ENCODE assay signal across 8 mouse cellular contexts in the genomic region with DNA sequence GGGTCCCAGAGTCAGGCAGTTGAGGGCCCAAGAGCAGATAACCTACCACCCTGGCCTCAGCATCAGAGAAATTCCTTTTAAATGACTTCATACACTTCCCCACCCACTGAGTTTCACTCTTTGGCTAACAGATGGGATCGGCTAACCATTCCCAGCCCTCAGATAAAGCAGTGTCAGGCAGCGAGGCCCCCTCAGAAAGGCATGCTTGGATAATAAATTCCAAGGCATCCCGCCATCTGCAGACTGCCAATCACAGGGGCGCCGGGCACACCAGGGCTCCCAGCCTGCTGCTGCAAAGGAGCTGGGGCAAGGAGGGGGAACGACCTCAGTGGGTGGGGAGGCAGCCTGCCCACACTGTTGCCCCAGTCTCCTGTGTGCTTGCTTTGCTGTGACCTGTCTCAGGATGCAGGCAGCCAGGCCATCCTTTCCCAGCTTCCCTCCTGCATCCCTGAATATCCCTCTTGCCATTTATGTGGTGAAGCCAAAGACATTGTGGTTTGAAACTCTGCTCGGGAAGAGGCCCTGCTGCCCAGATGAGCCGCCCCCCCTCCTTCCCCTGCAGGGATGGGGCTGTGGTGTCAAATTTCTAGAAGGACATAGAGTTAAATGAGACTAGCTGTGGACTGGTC.
DNase-seq lines count a peak whose midpoint lies in the region; ATAC-seq and TF ChIP-seq lines count a peak whose summit lies in the region.

No protein-coding gene starts in this region.

- peaks cover 2% of the 10 kb centered on the region for H3K9me3 ChIP-seq in embryonic facial prominence, embryonic 15.5 days (replicated peaks)
- peaks cover 27% of the 10 kb centered on the region for H3K9me3 ChIP-seq in hindbrain, embryonic 12.5 days (replicated peaks)

- H3K9ac ChIP-seq in embryonic facial prominence, embryonic 15.5 days: no peak overlapping the region
- H3K9ac ChIP-seq in hindbrain, embryonic 12.5 days: 0 out of 2 replicates have a peak overlapping the region, but pooled peaks have one; percentile 2

- peak; percentile 56 for ATAC-seq in embryonic facial prominence, embryonic 15.5 days (ENCODE audit: insufficient number of reproducible peaks, low FRiP score, low TSS enrichment, low read depth)
- ATAC-seq in hindbrain, embryonic 12.5 days (ENCODE audit: low FRiP score): peak; percentile 32; the same call in 1 of the 2 replicates

- peaks cover 34% of the 10 kb centered on the region for H3K4me1 ChIP-seq in embryonic facial prominence, embryonic 15.5 days
- peaks cover 16% of the 10 kb centered on the region for H3K4me1 ChIP-seq in hindbrain, embryonic 12.5 days
- H3K4me1 ChIP-seq in thymus, adult 2 months (replicated peaks; ENCODE audit: control insufficient read depth, insufficient read depth, low read length): 0 out of 2 replicates have a peak, but pooled peaks cover 3% of the 10 kb centered on the region

- H3K27ac ChIP-seq in embryonic facial prominence, embryonic 15.5 days (replicated peaks): peak overlapping the region; percentile 77
- H3K27ac ChIP-seq in hindbrain, embryonic 12.5 days: peak overlapping the region; percentile 71
- no peak overlapping the region for H3K27ac ChIP-seq in thymus, adult 2 months (ENCODE audit: control insufficient read depth, insufficient read depth, low read length)

- no peaks in the 10 kb centered on the region for H3K36me3 ChIP-seq in embryonic facial prominence, embryonic 15.5 days
- H3K36me3 ChIP-seq in hindbrain, embryonic 12.5 days: no peaks in the 10 kb centered on the region
- no peaks in the 10 kb centered on the region for H3K36me3 ChIP-seq in thymus, adult 2 months (ENCODE audit: control insufficient read depth, insufficient read depth, low read length)

- intact Hi-C loops in left cerebral cortex, postnatal 4 days (cut with DNase I): no loop called here
- intact Hi-C loops in left cerebral cortex, postnatal 14 days (cut with DNase I): no loop called here

- no peaks in the 10 kb centered on the region for H3K27me3 ChIP-seq in embryonic facial prominence, embryonic 15.5 days
- no peaks in the 10 kb centered on the region for H3K27me3 ChIP-seq in hindbrain, embryonic 12.5 days
- H3K27me3 ChIP-seq in thymus, adult 2 months (ENCODE audit: control insufficient read depth, insufficient read depth, low read length): no peaks in the 10 kb centered on the region

- no peak for TF ChIP-seq CTCF in thymus, adult 2 months (IDR thresholded peaks at IDR 0.05; ENCODE audit: borderline replicate concordance, control insufficient read depth, extremely low read depth, insufficient read depth, low read length, poor library complexity)

- H3K4me3 ChIP-seq in embryonic facial prominence, embryonic 15.5 days (replicated peaks): no peak overlapping the region
- no peak overlapping the region for H3K4me3 ChIP-seq in hindbrain, embryonic 12.5 days
- no peak overlapping the region for H3K4me3 ChIP-seq in thymus, adult 2 months (ENCODE audit: control insufficient read depth, insufficient read depth, low read length)

- DNase-seq in left cerebral cortex, postnatal 4 days: peak; percentile 14
- no peak for DNase-seq in left cerebral cortex, postnatal 14 days (ENCODE audit: low spot score in 2 of 2)
- DNase-seq in retina, embryonic 14.5 days (ENCODE audit: low spot score): peak; percentile 57
- DNase-seq in adrenal gland, postnatal 10 days: no peak
- no peak for DNase-seq in thymus, postnatal 0 days (ENCODE audit: low spot score)
- no peak for DNase-seq in thymus, adult 2 months

- 3% methylated on average over 8 of the region's 8 CpGs for WGBS in embryonic facial prominence, embryonic 15.5 days
- 1% methylated on average over 8 of the region's 8 CpGs for WGBS in hindbrain, embryonic 12.5 days
- 44% methylated on average over 8 of the region's 8 CpGs for WGBS in thymus, adult 2 months

- TF ChIP-seq POLR2A in thymus, adult 2 months (IDR thresholded peaks at IDR 0.05; ENCODE audit: control insufficient read depth, extremely low read depth, insufficient read depth, low read length, poor library complexity): no peak

- no peak overlapping the region for H3K4me2 ChIP-seq in embryonic facial prominence, embryonic 15.5 days (replicated peaks)
- H3K4me2 ChIP-seq in hindbrain, embryonic 12.5 days (replicated peaks): no peak overlapping the region

Comparison
In these comparisons a context has a peak if more than half of its experiments do, and no peak if none do; other contexts are left out.
1. DNase-seq: peak in left cerebral cortex, postnatal 4 days (single experiment) and retina, embryonic 14.5 days (single experiment); none in left cerebral cortex, postnatal 14 days (0 of 2), adrenal gland, postnatal 10 days (single experiment), thymus, postnatal 0 days (single experiment) and thymus, adult 2 months (single experiment).